Mouse (Mus musculus) sigmoid colon, adult 10 weeks (tissue): ENCODE measurements around the gene Myo19. TPM values are rescaled to one million over a fixed set of nuclear protein-coding genes. Genes with fewer than 3 reads are reported as not detected.

Experiments used
- polyA plus RNA-seq: library from polyadenylated mRNA; stranded (reverse); fragments of 350-450 nt; fragmentation: Illumina TruSeq; extraction: RNeasy Lipid Tissue Mini Kit (QIAGEN cat#74804); gene quantifications from one replicate; pipeline ENCODE4 v1.2.3, GENCODE M21; 2014; ENCODE audit warnings: low read depth, low replicate concordance

The Myo19 gene
- polyA plus RNA-seq = 19.6 TPM

GRCm38 (mm10) chr11:84879772-84880464 is at the start of gene Myo19, which contains the start of gene Pigw:
Myo19 (plus strand) TSS chr11:84880148.
Pigw (minus strand) TSS chr11:84880285.

GRCm38 (mm10) chr11:84870337-84871043 is 9.5 kb upstream of the Myo19 start, which contains the start of gene Ggnbp2:
Ggnbp2 (minus strand) TSS chr11:84870817.

GRCm38 (mm10) chr11:84916053-84916702 is 36.2 kb downstream of the Myo19 start, which contains the start of gene Znhit3:
Znhit3 (minus strand) TSS chr11:84916366.

GRCm38 (mm10) chr11:84957591-84958270 is 77.8 kb downstream of the Myo19 start, which contains the start of gene Car4:
Car4 (plus strand) TSS chr11:84957786.

Other genes starting within 250 kb of the Myo19 start
- gene Mrm1, start 60.6 kb upstream of the Myo19 start, polyA plus RNA-seq = 2.9 TPM
- gene Dhrs11, start 51.2 kb upstream of the Myo19 start, polyA plus RNA-seq = 29.1 TPM
- 470 TPM for gene Ggnbp2, start 9.3 kb upstream of the Myo19 start, polyA plus RNA-seq
- gene Pigw, start 137 bp downstream of the Myo19 start, polyA plus RNA-seq = 24.3 TPM
- 14.0 TPM for gene Znhit3, start 36.2 kb downstream of the Myo19 start, polyA plus RNA-seq
- gene Car4, start 77.6 kb downstream of the Myo19 start, polyA plus RNA-seq = 879 TPM